Mouse (Mus musculus) brain, adult 2 months (tissue): ENCODE measurements around the gene Gm20662.

Experiments used
- DNase-seq: peaks from one replicate; pipeline ENCODE4 v3.0.0; 2011; ENCODE audit warnings: low read depth, low spot score

Gm20662 gene

DNA sequence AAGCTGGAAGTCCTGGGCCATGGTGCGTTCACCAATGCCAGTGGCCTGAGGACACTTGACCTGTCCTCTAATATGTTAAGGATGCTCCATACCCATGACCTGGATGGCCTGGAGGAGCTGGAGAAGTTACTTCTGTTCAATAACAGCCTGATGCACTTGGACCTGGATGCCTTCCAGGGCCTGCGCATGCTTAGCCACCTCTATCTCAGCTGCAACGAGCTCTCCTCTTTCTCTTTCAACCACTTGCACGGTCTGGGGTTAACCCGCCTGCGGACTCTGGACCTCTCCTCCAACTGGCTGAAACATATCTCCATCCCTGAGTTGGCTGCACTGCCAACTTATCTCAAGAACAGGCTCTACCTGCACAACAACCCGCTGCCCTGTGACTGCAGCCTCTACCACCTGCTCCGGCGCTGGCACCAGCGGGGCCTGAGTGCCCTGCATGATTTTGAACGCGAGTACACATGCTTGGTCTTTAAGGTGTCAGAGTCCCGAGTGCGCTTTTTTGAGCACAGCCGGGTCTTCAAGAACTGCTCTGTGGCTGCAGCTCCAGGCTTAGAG, 57.6 kb downstream of the Gm20662 start:
- DNase-seq = no peak

DNA sequence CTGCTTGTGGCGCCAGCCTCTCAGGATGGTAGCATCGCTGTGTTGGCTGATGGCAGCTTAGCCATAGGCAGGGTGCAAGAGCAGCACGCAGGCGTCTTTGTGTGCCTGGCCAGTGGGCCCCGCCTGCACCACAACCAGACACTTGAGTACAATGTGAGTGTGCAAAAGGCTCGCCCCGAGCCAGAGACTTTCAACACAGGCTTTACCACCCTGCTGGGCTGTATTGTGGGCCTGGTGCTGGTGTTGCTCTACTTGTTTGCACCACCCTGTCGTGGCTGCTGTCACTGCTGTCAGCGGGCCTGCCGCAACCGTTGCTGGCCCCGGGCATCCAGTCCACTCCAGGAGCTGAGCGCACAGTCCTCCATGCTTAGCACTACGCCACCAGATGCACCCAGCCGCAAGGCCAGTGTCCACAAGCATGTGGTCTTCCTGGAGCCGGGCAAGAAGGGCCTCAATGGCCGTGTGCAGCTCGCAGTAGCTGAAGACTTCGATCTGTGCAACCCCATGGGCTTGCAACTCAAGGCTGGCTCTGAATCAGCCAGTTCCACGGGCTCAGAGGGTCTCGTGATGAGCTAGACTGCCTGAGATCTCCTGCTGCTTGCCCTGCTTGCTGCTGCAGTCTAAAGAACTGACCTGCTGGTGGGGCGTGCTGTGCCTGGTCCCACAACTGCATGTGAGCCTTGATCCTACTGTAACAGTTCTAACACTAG, 58.3 kb downstream of the Gm20662 start:
- no peak for DNase-seq

DNA sequence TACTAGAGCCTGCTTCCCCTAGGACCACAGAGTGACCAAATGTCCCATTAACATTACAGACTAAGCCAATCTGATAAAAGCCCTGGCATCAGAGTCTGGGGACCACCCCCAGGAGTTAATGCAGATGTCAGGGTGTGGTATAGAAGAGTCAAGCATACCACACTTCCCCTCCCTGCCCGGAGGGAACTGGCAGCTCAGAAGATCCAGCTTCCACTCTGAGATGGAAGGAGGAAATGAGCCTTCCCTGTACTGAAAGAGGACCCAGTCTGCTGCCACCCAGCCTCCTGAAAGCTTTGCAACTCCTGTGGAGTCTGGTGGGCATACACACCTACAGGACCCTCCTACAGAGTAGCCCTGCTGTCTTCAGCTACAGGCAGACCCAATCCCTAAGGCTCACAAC, 58.9 kb downstream of the Gm20662 start:
- DNase-seq = no peak

DNA sequence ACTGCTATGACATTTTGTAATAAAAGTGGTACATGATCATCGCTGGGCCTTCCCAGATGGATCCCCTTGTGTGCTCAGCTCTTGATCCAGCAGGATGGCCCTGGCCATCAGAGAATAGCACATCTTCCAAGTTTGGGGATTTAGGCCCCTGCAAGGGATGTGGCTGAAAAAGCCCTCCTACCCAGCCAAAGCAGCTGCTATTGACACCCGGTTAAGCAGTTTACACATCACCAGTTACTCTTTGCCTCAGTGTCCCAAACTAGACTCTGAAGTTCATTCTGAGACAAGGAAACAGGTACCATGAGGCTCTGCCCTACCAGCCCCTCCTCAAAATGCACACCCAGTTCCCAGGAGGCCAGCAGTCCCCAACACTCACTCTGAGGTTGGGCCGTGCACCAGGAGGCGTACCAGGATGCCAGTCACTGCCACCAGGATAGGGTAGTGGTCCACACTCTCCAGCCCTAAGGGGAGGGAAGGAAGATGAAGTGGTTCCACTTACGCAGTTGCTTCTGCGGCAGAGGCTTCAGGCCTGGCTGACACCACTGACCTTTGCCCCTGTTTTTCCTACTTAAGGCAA, 59.6 kb downstream of the Gm20662 start:
- no peak for DNase-seq

DNA sequence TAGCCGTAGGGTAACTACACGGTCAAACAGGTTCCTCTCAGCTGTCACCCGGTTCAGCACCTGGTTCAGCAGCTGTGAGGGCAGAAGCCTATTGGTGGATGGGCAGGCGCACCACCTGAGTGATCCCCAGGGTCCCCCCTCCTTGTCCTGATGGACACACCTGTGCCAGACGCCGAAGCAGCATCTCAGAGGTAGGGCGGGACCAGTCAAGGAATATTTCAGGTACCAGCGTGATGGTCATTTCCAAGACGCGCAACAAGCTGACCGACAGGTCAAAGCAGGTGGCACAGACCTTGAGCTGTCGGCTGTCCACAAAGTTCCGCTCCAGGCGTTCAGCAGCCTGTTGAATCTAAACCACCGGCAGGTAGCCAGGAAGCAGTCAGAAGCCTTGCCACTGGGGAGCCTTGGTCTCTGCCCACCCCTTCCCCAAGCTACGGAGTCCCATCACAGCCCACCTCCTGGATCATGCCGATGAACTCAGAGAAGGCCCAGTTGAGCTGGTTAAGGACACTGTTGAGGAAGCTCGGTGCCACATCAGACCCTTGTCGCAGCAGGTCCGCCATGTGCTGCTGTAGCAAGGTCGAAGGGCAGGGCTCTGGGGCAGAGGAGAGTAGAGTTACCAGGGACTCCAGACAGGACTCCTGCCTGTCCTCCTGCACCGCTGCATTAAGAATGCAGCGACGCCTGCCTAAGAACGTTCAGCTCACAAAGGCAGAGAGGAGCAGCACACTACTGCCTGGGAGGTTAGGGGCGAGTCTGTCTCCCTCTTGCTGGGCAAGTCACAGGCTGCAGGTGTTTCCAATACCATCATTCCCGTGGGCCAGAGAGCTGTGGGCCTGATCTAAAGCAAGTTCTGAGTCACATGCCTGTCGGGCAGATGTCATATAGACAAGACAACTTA, 60.5 kb downstream of the Gm20662 start:
- DNase-seq = no peak

DNA sequence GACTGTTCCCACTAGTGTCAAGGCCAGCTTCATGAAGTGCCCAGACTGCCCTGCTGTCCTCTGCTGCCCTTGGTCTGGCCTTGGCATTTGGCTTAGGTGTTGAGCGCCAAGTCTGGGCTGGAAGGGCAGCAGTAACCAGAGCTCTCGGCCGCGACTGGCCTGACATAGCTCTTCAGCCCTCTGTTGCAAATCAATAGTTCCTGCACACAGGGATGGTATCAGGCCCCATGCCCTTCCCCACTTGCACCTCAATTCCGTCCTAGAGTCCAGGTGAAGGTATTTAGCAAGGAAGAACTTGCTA, 61.1 kb downstream of the Gm20662 start:
- no peak for DNase-seq

DNA sequence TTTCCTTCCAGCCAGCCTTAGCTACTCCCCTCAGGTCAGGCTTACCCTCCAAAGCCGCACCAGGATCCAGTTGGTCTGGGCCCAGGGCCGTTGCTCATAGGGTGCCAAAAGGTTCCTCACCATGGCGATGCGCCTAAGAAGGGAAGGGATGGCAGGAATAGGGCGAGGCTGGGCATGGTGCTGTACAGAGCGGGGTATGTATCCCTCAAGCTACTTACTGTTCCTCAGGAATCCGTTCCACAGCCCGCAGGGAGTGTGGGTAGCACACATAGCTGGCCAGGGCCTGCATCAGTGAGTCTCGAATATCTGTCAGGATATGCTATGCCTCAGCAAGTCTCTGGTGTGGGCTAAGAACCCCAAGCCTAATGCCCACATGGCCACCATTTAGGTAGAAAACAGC, 62.1 kb downstream of the Gm20662 start:
- no peak for DNase-seq

DNA sequence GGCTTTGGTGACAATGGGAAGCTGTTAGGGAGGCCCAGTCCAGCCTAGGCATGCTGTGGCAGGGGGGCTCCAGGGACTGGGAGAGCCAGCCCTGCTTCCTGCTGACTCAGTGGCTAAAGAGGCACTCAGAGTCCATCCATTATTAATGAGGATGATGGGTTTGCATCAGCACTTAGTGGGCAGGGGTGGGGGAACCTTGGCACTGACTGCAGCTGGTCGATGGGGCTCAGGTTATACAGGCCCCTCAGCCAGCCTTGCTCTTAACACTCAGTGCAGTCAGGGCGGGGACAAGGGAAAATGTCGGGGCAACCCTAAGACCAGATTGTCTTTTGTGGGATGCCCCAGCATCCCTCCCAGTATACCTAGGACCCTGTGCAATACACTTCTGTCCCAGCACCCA, 66.0 kb downstream of the Gm20662 start:
- no peak for DNase-seq

DNA sequence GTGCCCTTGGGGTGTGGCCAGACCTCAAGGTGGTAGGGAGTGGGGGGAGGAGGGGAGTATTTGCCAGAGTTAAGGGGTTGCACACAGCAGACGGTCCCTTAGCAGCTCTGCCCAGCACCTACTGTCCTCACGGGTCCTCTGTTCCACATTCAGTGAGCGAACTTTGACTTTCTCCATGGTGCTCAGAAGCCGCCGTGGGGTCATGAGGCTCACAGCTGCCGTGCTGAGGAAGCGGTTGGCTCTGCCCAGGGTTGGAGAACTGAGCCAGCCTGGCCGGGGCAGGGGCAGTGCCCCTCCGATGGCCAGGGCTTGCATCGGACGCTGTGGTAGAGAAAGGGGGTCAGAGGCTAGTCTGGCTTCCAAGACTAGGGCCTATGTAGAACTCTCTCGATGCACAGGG, 67.2 kb downstream of the Gm20662 start:
- no peak for DNase-seq

DNA sequence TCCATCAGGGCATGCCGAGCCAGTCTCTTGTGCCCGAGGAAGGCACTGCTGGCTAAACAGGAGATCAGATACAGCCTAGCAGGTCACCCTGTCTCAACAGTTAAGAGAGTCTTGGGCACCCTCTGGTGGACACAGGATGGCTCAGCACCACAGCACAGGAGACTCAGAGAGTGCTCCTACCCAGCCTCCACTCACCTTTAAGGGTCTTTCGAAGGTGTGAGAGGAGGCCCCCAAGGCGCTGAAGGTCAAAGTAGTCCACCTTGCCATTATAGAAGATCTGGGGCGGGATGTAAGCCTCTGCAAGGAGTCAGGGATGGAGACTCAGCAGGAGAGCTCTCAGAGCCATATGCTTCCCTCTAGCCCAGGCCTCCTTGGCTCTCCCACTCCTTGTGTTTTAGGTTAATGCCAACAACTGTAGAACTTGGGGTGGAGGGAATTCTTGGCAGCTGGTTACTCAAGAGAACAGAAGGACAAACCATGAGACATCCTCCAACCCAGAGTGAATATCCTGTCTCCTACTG, 69.4 kb downstream of the Gm20662 start:
- DNase-seq = peak; percentile 92

DNA sequence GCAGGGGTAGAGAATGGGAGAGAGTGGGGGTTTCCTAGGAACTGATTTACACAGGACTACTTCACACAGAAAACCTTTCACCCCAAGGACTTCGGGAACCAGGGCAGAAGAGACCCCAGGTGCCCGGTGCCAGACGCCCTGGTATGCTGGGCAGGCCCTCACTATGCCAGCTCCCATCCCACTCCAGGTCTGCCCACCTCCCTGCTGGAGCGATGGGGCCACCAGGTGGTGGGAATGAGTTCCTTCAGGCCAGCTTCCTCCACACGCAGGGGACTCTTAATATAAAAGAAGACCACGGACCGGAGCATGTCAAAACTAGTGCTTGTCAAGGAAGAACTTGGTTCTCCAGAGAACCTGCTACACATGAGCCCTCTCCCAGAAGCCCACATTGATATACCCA, 71.0 kb downstream of the Gm20662 start:
- DNase-seq = no peak

DNA sequence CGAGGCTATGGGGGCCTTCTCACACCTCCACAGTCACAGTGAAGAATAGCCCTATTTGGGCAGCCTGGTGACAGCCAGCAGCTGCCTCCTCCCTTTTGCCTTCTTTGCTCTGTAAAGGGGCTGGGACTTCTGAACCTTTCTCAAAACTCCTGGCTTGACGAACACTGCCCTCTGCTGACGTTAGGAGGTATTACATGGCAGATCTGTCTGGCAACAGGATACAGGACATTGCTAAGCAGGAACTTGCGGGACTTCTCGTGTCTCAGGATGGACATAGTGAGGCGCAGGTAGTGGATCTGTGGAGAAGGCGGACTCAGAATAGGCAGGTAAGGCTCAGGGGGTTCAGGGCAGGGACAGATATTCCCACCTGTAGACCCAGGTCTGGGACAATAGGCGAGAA, 71.8 kb downstream of the Gm20662 start:
- DNase-seq = peak; percentile 96

DNA sequence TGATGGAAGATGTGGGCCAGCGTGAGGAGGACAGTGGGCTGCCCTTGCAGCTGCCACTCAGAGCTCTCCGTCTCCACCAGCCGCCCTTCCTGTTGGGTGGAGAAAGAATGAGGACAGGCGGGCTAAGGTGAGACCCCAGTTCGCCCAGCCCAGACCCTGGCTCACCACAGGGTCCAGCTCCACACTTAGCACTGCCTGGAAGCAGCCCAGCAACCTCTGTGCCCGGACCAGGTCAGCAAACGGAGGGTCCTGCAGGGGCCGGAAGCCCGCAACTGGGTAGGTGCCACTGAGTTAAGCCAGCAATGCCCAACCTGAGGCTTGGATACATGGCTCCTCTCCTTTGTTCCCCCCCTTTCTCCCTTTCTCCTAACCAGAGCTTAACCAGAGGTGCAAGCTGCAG, 72.9 kb downstream of the Gm20662 start:
- no peak for DNase-seq

DNA sequence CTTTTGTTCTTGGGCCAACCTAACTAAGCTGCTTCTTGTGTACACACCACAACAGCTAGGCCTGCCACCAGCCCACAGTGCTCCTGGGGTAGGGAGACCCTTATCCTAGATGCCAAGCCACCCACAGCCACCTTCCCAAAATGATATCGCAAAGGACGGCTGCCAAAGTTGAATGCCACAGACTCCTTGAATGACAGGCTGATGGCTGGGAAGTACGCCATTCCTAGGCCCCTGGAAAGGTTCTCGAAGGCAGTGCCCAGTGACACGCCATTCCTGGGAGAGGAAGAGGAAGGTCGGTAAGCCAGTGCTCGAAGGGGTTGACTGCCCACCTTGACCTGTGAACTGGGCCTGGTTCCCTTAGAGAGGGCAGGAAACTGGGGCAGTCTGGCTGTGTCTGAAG, 73.4 kb downstream of the Gm20662 start:
- no peak for DNase-seq

DNA sequence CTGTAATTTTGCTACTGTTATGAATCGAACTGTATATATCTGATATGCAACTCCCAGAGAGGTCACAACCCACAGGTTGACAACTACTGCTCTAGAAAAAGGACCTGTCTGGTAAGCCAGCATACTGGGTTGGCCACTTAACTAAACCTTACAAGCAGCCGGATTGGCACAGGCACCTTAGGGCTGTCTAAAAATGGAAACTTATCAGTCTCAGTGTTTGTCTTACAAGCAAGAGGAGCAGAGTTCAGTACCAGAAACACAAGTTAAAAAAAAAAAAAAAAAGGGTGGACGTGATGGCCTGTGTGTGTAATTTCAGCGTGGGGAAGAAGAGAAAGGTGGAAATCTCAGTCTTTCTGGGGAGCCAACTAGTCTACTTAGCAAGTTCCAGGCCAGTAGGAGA, 75.7 kb downstream of the Gm20662 start:
- DNase-seq = no peak

DNA sequence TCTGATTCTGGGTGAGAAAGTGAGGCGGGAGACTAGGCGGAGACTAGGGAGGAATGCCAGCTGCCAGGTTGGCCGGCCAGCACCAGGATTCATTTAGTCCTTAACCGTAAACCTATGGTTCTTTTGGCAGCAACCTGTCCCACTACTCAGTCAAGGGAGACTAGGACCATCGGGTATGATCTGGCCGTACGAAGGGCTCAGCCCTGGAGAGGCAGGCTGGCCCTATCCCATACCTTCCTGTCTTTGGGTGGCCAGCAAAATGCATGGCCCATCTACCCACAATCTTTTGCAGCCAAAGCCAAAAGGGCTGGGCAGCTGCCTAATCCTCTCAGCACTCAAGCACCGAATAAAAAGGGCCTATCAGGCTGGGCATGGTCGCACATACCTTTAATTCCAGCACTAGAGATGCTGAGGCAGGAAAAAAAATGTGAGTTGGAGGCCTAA, 76.4 kb downstream of the Gm20662 start:
- DNase-seq = peak; percentile 83

DNA sequence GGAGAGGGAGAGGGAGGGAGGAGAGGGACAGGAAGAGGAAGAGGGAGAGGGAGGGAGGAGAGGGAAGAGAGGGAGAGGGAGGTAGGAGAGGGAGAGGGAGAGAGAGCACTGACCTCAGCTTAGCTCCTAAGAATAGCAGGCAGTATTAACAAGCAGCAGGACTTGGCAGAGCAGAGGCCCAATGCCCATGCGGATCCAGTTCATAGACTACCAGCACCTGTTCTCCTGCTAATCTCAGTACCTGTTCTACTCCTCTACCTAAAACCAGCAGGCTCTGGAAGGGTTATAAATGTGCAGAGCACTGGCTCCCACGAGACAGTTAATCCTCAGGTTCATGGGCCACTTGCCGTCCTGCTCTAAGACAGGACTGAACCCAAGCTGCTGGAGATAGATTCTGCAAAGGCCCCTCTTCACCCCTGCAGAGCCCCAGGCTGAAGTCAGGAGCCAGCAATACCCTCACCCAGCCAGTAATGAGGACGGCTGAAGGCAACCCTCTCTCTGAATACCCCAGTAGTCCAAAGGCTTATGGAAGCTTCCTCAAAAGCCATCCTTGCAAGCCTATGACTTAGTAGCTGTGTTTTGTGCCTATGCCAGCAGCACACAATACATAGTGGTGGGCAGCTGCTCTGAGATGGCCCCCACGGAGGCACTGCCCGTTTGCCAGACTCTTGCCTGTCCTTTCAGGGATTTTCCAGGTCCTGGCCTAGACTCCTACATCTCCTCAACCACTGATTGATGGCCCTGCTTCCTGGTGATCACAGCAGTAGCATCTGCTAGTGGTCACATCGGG, 77.2 kb downstream of the Gm20662 start:
- peak; percentile 98 for DNase-seq

DNA sequence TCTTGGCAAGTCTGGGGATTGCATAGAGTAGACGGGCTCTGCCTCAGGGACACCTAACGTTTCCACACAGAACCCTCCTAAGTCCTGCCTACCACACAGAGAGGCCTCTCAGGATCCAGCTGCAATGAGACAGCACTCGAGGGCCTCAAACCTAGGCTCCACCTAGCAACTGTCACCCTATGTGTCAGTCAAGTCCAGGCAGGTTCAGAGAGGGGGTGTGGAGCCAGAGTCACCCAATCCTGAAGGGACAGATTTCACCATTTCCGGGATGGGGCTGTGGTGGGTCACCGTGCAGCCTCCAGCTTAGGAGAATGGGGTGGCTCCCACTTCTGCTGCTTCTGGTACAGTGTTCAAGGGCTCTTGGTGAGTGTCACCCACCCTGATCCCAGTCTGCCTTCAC, 84.0 kb downstream of the Gm20662 start, which contains the start of gene Mst1:
Mst1 (plus strand) TSS at position 269 of the 400 bp plus-strand sequence.
- no peak for DNase-seq

DNA sequence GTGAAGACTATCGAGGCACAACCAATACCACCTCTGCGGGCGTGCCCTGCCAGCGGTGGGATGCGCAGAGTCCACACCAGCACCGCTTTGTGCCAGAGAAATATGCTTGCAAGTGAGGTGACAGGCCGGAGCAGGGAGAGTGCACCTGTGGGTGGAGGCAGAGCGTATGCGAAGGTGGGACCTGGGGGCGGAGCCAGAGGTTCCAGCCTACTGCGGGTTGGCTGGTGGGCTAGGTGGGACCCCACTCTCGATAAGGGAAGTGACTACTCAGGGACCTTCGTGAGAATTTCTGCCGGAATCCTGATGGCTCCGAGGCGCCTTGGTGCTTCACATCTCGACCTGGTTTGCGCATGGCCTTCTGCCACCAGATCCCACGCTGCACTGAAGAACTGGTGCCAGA, 86.4 kb downstream of the Gm20662 start:
- no peak for DNase-seq

DNA sequence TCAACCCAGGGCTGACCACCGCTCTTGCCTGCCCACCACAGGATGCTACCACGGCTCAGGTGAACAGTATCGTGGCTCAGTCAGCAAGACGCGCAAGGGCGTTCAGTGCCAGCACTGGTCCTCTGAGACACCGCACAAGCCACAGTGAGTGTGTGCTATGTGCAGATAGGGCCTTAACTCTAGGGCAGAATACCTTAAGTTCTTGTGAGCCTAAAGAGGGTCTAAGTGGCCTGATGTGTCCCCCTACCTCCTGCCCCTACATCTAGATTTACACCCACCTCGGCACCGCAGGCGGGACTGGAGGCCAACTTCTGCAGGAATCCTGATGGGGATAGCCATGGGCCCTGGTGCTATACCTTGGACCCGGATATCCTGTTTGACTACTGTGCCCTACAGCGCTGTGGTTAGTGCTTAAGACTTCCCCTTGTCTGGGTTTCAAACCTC, 86.9 kb downstream of the Gm20662 start, which contains the start of gene Rnf123:
Rnf123 (minus strand) TSS at position 359 of the 444 bp plus-strand sequence.
- DNase-seq = no peak

DNA sequence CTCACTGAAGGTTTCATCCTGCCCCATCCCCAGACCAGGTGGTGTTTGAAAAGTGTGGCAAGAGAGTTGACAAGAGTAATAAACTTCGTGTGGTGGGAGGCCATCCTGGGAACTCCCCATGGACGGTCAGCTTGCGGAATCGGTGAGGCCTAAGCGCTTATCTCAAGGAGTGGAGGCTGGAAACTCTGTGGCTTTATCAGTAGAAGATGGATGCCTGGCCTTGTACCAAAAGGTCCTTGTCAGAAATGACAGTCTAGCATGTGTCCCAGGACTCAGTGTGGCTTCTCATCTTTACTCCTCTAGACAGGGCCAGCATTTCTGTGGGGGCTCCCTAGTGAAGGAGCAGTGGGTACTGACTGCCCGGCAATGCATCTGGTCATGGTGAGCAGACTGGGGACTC, 87.4 kb downstream of the Gm20662 start:
- no peak for DNase-seq
